Mouse (Mus musculus): ENCODE results near the gene Igf2bp3.

The Igf2bp3 gene

DNA sequence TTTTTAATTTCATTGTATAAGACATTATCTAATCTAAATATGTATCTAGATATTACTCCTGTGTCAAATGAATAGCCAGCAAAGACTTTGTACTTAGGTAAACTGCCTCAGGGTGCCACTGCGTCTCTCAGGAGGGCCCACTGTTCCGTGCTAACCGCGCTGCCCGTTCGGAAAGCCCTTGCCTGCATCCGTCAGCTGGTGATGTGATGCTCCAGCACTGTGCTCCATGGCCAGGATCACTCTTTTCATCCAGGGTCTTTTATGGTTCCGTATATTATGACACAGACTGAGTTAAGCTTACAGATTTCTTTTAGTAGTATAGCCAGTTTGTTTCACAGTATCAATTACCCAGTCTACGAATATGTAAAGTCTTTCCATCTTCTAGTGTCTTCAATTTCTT is 82.9 kb downstream of the Igf2bp3 start:
- no peak for DNase-seq

DNA sequence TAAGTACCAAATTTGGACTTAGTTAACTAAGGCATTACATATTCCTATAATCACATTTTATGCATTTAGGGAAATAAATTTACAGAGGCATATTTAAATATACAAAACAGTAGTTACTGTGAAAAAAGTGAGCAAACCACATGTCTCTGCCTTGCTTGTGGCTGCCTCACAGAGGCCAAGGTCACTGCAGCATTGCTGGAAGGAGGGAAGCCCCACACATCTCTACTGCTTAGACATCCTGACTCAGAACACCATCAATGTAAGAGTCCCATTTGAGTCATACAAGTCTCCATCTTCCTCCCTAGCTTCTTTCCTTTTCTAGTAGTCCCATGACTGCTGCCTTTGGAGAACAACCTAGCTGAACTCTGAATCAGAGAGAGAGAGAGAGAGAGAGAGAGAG is 84.4 kb downstream of the Igf2bp3 start:
- no peak for DNase-seq

DNA sequence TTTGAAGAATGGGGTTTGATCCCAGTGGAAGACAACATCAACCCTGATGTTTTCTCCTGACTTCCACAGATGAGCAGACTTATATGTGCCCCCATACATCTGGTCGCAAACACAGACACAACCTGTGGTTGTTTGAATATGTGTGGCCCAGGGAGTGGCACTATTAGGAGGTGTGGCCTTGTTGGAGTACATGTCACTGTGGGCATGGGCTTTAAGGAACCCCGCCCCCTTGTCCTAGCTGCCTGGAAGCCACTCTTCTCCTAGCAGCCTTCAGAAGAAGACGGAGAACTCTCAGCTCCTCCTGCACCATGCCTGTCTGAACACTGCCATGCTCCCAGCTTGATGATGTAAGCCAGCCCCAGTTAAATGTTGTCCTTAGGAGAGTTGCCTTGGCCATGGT is 94.4 kb downstream of the Igf2bp3 start:
- DNase-seq = no peak

DNA sequence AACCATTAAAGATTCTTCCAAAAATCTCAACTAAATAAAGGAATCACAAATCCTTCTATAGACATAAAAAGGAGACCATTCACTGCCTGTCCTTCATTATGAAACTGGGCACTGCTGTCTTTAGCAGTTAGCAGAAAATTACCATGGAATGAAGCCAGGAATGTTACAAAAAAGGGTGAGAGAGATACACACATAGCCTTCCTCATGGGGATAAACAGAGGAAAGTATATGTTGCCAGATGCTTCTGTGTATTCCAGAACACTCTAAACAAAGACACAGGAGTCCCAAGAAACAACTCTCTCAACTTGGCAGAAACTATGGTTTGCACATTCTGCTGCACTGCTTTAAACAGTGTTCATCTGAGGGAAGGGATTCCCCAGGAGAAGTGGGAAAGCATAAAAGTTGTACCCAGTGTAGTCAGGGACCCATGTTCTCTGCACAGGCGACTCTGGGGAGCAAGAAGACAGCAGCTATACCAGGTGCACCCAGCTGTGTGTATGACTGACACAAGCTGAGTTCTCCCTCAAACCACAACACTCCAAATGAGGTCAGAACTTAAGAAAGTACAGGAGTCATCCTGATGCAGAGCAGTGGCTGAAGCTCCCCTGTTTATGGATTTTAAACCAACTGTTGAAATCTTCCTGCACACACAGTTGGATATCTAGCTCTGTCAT is 95.2 kb downstream of the Igf2bp3 start:
- no peak for DNase-seq

DNA sequence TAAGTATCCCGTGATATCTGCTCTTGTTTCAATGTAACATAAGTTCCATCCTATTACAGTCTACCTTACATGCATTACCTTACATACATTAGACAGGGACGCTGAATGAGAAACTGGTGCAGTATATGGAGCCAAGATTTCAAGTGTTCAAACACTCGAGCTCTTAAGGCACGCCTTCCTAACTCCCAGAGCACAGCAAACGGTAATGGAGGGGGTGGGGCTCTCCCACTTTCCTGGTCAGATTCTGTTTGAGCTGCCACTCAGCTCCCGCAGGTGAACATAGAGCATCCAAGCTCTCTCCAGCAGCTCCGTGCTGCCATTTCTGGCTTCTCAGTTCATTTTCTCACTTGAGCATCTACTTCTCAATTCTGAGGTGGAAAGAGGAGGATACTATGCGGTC is 96.3 kb downstream of the Igf2bp3 start:
- peak; percentile 74 for DNase-seq

DNA sequence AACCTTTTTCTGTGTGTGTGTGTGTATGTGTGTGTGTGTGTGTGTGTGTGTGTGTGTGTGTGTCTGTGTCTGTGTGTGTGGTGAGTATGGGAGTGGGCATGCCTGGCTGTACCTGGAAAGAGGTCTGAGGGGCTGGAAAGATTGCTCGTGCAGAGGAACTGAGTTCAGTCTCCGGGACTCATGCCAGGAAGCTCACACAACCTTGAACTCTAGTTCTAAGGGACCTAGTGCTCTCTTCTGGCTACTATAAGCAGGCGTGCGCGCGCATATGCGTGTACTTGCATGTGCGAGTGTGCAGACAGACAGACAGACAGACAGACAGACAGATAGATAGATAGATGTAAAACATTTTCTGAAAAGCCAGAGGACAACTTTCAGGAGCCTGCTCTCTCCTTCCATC is 98.5 kb downstream of the Igf2bp3 start:
- no peak for DNase-seq

DNA sequence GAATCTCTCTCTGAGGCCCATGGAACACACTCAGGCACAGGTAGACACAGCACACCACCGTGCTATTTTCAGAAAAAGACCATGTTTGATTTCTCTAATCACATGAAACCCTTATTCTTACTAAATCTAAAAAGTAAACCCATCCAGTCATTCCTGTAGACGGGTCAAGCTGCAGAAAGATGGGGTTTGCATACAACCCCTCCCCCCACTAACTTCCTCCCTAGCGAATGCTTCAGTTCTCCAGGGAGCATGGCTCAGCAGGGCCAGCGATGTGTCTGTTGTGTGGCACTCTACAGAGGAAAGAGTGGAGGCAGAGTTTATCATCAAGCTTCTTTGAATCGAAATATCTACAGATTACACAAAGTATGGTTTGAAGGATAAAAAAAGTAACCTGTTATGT is 99.2 kb downstream of the Igf2bp3 start:
- DNase-seq = no peak

DNA sequence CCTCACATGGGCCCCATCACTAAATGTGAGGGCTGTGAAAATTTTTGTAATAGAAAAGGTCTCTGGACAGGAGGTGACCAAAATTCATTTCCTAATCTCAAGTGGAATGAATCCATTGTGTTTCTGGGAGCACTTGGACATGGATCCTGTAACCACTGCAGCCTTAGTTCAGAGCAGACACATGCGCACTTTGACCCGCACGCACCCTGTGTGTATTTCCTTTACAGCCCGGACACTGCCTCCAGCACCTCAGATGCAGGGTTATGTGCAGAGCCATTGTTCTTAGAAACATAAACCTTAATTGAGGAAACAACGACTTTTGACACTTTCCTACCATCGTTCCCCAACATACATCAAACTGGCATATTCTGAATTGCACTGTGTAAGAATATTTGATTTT is 100.3 kb downstream of the Igf2bp3 start:
- DNase-seq = no peak

DNA sequence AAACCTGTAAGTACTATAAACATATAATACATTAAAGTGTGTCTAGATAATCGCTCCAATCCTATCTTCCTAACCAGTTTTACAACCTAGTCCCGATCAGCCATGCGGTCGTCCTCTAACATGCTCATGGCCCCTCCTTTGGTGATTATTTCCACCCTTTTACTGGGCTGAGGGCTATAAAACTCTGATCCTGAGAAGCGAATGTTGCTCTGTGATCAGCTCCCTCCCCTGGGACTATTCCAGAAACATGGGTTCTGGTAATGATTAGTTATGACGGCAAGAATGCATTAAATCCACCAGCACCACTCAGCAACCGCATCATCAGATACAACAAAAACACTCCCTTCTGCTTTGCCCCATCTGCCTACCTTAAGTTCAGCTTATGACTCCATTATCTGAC is 100.9 kb downstream of the Igf2bp3 start:
- no peak for DNase-seq

DNA sequence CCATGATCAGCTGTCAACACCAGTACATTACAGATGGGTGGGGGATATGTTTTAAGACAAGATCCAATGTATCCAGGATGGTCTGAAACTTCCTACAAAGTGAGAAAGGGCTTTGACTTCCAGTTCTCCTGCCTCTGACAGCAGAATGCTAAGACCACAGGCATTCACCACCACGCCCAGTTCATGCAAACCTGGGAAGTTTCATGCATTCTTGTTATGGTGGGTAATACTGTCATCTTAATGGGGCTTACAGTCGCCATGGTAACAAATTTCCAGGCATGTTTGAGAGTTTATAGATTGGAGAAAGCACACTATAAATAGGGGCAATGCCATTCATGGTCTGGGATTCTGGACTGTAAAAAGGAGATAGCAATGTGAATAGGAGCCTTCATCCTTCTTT is 105.6 kb downstream of the Igf2bp3 start:
- no peak for DNase-seq

DNA sequence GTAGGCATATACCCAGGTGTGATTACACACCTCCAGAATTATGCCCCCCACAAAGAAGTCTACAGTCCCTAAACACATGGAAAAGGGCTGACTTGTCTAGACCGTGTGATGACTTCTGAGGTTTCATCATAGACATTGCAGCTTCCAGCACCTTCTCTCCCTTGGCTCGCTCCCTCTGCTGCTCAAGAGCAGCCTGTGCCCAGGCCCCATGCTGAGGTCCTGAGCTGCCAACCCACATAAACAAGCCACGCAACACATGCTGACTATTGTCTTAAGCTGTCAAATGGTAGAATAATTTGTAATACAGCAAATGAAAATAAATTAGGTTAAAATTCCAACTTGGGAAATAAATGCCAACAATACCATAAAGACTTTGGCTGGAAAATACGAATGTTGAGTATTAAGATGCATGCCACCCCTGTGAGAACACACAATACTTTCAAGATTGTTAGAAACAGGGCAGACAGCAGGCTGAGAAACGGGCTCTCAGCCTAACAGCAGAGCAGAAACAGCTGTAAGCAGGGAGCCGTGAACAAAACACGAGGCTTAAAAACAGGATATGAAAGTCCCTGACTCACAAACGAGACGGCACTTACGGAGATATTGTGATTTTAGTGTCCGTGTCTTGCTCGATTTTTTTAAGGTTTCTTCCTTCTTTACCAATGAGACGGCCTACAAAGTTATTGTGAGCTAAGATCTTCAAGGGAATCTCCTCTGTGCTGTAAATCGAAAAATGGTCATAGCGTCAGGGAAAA is 107.8 kb downstream of the Igf2bp3 start:
- no peak for DNase-seq

DNA sequence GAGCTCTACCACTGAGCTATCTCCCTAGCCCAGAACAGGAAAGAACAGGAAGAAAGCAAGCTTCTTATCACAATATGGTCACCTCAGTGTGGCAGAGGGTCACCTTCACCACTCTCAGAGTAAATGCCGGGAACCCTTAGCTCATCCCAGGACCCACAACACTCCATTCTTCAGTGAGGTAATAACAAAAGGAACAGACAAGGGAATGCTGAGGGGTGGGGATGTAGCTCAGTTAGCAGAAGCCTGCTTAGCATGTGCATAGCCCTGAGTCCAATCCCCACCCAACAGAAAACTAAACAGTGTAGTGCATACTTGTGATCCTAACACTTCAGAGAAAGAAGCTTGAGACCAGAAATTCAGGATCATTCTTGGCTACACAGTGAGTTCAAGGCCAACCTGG is 115.7 kb downstream of the Igf2bp3 start:
- no peak for DNase-seq

DNA sequence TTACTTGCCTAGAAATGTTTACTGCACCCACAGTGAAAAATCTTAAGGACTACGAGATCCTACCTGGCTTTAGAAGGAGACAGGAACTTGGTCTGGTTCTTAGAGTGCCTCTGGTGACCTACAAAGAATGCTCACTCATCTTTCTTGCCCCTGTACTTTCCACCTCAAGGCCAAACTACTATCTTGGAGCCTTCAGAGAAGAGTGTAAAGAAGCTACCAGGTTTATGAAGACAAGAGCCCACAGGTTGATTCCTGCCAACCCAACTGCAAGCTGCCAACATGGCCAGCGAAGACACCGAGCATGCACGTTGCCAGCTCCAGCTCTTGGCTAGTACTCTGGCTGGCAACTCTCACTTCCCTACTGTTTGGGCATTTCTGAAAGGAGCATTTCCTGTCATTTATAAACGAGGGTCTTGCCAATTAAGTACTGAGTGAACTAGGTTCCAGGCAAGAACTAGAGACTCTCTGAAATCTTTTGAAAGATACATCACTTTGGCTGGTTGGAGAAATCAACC is 117.1 kb downstream of the Igf2bp3 start:
- DNase-seq = peak; percentile 9

DNA sequence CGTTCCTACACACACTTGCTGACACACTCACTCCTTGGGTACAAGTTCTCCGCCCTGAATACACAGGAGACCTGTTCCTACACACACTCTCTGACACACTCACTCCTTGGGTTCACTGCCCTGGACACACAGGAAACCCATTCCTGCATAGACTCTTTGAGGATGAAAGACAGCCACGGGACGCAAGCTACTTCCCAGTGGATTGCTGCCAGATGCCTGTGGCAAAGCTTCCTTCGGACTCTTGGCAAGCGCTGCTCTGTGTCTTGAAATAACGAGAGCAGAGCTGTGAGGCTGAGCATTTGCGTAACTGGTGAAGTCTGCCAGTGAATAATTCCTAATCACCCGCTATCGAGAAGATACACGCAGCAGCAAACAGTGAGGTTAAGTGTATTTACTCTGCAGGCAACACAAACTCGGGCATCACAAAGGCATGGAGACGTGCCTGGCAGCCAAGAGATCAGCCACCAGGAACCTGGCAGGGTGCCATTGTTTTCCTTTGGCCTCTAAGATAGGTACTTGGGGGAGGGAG is 117.8 kb downstream of the Igf2bp3 start:
- peak; percentile 91 for DNase-seq

DNA sequence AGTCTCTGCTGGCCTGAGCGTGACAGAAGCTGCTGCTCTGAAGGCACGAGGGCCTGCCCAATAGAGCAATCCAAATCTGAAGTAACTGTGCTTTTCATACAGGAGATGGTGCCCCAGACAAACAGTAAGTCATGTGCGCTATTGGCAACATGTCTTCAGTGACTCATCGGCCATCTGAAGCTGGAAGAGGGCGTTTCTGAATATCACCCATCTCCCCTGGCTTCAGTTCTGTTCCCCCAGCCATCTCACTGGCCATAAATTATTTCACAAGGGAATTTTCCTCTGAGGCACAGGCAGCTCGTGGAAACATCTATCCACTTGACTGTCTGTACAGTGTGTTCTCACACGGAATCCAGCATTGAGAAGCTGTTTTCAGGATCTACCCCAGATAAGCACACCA is 118.3 kb downstream of the Igf2bp3 start:
- peak; percentile 77 for DNase-seq

DNA sequence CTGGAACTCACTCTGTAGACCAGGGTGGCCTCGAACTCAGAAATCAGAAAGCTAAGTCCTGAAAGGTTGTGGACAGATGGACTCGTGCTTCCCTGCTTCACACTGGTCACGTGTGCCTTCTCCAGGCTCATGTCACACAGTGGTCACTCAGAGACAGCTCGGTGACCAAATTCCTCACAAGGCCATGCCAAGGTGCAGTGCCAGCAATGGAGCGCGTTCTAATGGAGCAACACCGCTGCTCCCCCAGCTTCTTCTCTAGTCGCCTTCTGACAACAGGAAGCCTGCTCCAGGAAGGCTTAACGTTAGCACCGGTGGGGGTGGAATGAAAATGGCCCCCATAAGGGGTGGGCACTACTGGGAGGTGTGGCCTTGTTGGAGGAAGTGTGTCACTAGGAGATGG is 119.8 kb downstream of the Igf2bp3 start:
- DNase-seq = no peak

DNA sequence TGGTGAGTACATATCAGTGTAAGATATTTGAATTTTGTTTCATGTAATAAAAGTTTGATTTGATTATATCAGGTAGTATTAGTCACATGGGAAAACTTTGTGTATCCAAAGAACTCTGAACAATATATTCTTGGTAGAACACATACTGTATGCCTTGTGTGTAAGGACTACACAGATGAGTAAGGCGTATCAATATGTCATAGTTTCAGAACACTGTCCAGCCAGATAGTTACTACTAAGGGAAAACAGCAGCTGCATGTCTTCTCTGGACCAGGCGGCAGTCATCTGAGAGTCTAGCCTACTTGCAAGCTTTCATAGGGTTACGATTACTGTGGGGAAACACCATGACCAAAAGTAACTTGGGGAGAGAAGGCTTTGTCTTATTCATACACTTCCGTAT is 131.7 kb downstream of the Igf2bp3 start:
- no peak for DNase-seq

DNA sequence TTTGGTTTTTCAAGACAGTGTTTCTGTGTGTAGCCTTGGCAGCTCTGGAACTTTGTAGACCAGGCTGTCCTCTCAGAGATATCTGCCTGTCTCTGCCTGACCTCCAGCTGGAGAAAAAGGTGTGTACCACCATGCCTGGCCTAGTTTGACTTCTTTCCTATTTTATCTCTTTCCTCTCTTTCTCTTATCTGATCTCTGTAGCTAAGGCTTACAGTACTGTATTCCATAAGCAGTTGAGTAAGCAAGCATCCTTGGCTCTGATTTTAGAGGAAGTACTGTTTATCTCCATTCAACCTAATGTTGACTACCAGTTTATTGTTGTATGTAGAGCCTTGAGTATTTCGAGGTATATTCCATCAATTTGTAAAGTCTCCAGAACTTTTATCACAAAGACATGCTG is 135.4 kb downstream of the Igf2bp3 start:
- DNase-seq = no peak

DNA sequence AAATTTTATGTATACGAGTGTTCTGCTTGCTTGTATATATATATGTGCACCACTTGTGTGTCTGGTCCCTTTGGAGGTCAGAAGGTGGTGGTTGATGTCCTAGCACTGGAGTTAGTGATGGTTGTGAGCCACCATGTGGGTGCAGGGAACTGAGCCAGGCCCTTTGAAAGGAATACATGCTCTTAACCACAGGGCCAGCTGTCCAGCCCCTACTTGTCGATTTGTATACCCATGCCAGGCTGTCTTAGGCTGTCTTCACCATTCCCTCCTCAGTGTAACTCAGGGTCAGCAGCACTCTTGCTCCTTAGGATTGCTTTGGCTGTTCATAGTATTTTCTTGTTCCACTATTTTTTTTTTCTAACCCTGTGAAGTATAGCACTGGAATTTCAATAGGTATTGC is 136.9 kb downstream of the Igf2bp3 start:
- DNase-seq = no peak

DNA sequence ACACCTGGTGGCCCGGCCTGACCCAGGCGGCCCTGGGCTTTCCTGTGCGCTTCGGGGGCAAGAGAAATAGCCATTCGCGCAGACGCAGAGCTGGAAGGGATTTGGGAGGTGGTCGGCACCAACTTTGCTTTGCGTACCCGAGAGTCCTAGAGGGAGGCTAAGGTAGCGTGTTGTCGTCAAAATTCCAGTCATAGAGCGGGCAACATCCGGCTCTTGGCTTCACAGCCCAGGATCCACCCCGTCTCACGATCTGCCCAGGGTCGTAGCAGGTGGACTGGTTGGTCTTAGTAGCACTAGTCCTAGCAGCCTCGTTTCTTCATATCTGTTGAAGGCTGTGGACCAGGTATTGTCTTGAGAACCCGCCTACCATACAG is 140.7 kb downstream of the Igf2bp3 start:
- DNase-seq = peak; percentile 10

DNA sequence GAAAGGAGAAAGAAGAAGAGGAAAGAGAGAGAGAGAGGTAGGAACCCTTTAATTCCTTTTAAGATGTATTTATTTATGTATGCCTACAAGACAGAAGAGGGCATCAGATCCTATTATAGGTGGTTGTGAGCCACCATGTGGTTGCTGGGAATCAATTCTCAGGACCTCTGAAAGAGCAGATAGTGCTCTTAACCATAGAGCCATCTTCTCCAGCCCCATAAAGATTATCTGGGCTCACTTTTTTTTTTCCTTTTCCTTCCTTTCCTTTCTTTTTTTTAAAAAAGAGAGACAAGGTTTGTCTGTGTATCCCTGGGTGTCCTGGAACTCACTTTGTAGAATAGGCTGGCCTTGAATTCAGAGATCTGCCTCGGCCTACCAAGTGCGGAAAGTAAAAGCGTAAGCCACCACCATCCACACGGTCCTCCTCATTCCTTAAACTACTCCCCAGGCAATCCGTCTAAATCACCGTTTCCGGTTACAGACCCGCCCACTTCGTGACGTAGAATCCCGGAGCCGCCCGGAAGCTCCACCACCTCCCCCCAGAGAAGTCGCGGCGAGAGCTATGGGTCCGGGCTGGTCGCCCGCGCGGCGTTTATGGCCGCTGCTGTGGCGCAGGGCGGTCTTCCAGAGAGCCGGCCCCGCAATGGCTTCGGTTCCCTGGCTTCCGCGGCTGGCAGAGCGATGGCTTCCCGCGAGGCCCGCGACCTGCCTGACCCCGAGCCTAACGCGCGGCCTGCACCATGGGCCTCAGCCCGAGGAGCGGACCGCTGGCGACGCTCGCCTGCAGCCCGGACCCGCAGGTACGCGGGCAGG is 141.2 kb downstream of the Igf2bp3 start, which contains the start of gene Malsu1:
Malsu1 (plus strand) TSS at position 492 of the 813 bp plus-strand sequence.
- peak; percentile 97 for DNase-seq

DNA sequence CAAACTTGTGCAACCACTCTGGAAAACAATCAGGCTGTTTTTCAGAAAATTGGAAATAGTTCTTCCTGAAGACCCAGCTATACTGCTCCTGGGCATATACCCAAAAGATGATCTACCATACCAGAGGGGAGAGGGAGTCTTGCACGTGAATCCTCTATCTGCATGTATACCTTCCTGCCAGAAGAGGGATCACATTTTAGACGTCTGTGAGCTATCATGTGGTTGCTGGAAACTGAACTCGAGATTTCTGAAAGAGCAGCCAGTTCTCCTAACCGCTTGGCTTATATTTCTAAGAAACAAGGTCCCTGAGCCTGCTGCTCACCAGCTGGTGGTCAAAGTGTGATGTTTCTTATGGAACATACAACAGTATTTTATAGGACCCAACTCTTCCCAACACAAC is 146.4 kb downstream of the Igf2bp3 start:
- DNase-seq = no peak
